Mouse (Mus musculus): Measurements from ENCODE around the gene Ugt1a2.
A peak's percentile ranks its signal among the peaks of the same experiment; 100 is the strongest.
"Not testable (repeated sequence)": the region's sequence is repeated elsewhere in the genome, so short reads cannot be mapped to it uniquely, and the experiment has no call there.

The Ugt1a2 gene

DNA sequence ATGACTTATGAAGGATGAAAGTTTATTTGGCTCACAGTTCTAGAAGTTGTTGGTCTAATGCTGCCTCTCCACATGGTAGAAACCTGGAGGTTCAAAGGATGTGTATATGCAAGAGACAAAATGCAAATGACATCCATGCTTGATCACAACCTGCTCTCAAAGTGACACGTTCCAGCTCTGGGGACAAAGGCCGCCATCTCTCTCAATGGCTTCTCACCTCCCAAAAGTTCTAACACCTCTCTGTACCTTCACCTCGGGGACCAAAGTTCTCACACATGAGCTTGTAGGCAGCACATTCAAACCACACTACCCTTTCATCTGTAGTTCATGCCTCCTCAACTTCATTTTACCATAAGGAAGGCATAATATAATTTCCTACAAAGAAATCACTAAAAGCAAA, 17.2 kb downstream of the Ugt1a2 start:
- DNase-seq (ENCODE audit: low spot score in 2 of 2) = no peak

DNA sequence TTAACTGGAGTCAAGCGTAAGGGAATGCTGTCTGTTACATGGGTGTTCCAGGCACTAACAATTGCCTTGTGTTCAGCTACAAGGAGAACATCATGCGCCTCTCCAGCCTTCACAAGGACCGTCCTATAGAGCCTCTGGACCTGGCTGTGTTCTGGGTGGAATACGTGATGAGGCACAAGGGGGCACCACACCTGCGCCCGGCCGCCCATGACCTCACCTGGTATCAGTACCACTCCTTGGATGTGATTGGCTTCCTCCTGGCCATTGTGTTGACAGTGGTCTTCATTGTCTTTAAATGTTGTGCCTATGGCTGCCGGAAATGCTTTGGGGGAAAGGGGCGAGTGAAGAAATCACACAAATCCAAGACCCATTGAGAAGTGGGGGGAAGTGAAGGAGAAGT, 17.6 kb downstream of the Ugt1a2 start:
- DNase-seq (ENCODE audit: low spot score in 2 of 2) = no peak

DNA sequence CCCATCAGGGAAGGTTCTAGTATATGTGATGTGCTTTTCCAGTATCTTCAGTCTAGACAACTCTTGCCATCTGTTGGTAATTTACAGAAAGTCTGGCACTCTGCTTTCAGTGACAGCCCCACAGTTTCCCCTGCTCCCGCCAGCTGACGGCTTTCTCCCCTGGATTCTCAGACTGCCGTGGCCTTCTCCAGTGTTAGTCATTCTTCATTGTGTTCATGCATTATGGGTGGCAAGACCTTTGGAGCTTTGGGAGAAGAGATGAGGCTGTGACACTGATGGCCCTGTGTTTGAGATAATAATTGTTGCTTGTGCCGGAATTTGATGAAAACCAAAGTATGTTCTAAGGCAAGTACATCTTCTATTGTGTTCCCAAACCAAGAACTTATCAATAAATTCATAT, 18.2 kb downstream of the Ugt1a2 start:
- DNase-seq (ENCODE audit: low spot score in 2 of 2) = no peak

DNA sequence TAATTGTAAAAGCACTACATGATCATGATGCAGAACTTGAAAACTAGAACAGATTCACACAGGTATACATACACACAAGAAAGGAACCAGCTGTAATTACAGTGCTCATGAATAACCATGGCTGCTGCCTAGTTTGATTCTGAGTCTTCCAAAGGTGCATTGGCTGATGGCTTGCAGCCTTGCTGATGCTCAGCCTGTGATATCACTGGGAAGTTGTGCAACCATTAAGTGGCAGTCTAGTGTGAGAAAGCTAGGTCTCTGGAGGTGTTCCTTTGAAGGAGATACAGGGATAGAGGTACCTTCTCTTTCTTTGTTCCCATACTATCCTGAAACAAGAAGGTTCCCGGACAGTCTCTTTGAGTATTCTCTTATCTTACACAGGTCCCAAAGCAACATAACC, 18.7 kb downstream of the Ugt1a2 start:
- DNase-seq (ENCODE audit: low spot score in 2 of 2) = no peak

DNA sequence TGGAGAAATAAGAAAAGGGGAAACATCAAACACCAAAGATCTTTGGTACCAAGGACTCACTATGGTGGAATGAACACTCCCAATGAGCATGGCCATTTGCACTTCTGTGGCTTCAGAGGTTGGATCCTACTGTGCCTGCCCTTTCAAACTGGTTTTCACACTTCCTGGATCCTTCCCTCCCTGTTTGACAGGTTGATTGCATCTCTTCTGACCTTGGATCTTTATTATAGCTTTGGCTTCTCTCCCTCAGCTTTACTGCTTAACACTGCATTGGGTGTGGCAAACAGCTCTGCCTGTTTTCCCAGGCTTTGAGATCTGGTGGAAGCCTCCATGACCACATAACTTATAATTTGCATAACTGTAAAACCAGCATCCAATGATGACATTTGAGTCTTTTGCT, 19.9 kb downstream of the Ugt1a2 start:
- DNase-seq (ENCODE audit: low spot score in 2 of 2) = no peak

DNA sequence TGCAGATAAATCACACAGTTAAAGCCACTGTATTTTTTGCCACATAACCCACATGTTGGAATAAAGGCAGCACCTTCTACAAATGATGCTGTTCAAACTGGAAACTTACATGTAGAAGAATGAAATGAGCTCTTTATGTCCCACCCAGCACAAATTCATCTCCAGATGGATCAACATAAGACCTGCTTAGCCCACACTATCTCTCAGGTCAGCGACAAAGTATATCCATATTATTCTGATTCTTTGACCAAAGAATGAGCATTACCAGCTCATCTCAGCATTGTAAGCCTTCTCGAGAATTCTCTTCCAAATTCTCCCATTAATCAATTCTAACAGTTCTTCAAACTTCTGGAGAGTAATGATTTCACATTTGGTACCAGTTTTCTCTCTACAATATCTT, 21.8 kb downstream of the Ugt1a2 start:
- no peak for DNase-seq (ENCODE audit: low spot score in 2 of 2)

DNA sequence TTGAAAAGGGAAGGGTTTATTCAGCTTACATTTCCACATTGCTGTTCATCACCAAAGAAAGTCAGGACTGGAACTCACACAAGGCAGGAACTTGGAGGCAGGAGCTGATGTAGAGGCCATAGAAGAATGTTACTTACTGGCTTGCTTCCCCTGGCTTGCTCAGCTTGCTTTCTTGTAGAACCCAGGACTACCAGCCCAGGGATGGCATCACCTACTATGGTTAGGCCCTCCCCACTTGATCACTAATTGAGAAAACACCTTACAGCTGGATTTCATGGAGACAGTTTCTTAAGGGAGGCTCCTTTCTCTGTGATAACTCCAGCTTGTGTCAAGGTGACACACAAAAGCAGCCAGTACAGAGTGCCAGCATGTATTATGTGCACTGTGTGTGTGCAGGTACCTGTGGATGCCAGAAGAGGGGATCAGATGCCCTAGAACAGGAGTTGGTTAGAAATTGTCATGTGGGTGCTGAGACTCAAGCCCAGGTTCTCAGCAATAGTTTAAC, 22.7 kb downstream of the Ugt1a2 start:
- not testable (repeated sequence) for DNase-seq (ENCODE audit: low spot score in 2 of 2)

DNA sequence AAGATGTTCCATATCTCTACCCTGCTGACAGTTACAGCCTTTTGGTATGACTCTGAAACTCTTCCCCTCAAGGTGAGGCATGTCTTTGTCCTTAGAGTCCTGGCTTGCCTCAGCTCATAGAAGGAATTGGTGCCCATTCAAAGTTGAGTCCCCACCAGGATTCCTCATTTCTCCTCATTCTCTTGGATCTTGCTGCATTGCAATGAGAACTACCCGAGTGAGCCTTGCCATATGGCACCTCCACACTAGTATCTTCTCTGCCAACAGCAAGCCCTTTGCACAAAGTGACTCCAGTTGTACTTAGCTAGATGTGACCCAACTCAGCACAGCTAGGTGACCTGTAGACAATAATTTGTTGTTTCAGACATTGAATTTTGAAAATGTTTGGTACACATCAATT, 23.2 kb downstream of the Ugt1a2 start:
- DNase-seq (ENCODE audit: low spot score in 2 of 2) = no peak

DNA sequence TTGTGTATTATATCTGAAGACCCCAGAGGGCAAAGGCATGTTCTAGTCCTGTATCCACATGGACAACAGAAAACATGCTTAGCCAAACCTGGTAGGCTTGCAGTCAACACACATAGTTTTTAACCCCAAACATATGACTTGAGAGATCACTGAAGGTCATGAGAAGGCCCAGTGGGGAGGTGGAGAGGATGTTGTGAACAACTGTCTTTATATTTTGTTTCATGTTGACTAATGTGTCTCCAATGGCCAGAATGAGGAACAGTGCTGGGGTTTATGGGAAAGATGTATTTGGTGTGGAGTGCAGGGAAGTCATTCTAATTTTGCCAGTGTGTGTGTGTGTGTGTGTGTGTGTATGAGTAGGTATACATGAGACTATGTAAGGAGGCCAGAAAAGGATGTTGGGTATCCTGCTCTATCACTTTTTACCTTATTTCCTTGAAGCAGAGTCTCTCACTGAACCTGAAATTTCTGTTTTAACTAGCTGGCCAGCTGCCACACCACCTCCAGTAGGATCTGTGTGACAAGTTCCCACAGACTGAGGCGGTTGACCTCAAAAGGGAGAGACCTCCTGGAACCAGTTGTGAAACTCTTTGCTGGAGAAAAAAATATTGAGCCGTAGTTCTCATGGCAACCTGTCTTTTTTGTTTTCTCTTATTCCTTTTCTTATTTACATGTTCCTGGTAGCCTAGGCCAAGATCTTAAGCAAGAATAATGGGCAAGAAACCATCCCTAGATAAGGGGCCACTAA, 23.8 kb downstream of the Ugt1a2 start:
- DNase-seq (ENCODE audit: low spot score in 2 of 2) = no peak

DNA sequence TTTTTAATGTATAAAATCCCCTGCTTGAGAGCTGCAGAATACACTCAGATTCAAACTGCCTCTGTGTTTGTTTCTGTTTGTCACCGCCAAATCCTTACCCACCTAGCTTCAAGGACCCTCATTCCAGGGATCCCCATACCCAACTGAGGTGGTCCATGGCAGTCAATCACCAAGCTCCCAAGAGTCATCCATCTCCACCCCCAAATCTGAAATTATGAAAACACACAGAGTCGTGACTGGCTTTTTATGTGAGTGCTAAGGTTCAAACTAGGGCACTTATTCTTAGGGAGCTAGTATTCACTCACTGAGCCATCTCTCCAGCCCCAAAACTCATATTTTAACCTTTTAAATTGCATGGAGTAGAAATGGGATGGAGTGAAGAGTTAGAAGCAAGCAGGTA, 24.9 kb downstream of the Ugt1a2 start:
- not testable (repeated sequence) for DNase-seq (ENCODE audit: low spot score in 2 of 2)

DNA sequence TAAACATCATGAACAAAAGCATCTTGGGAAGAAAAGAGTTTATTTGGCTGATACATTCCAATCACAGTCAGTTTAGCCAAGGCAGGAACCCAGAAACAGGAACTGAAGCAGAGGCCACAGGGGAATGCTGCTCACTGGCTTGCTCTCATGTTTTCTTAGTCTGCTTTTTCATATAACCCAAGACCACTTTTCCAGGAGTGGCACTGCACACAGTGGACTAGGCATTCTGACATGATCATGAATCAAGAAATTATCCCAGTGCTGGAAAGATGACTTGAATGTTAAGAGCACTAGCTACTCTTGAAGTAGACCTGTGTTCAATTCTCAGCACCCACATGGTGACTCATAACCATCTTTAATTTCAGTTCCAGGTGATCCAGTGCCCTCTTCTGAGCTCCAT, 25.3 kb downstream of the Ugt1a2 start:
- DNase-seq (ENCODE audit: low spot score in 2 of 2) = no peak

DNA sequence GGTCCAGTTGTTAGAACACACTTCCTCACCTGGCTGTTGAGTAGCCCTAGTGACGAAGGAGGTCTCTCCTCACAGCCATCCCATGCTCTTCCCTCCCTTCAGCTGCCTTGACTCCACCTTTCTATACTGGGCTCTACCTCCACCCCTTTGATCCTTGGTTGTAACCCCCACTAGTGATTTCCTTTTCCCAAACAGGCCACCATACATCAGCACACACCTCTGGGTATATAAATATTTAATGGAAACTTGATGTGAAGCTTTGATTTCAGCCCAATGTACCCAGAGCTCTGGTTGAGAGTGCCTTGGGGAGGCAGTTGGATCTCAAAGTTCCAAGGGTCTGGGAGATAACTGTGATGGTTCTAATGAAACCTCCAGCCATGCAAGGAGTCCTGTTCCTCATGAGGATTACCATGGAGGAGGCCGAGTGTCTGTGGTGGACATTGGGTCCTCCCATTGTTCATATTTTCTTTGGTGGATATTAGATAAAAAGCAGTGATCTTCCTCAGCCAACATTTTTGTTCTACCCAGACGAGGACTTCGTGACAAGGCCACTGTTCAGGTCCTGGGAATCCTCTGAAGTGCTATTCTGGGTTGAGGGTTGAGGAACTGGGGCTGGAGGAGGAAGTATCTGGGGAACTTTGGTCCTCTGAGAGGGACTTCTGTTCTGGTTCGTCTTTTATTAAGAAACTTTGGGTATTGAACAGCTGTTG, 26.4 kb downstream of the Ugt1a2 start, which contains the start of gene Mroh2a:
Gene Mroh2a (plus strand): TSS at position 317 of the 710 bp plus-strand sequence.
- DNase-seq (ENCODE audit: low spot score in 2 of 2) = peak in 1 of 2 experiments; percentile 24

DNA sequence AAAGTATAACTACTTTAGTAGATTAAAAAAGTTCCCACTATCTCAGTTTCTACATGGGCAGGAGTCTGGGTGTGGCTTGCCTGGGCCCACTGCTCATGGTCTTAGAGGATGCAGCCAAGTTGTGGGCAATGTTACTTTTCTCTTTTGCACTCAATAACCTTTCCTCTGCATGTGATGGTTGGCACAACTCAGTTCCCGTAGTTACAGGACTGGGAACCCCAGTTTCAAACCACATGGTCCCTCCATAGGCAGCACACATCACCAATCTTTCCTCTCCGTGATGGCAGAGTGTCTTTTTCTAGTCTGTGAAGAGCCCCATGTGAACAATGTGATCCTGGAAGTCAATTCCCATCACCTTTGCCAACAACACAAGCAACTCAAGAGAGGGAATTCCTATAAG, 27.1 kb downstream of the Ugt1a2 start:
- DNase-seq (ENCODE audit: low spot score in 2 of 2) = peak in 1 of 2 experiments; percentile 10

DNA sequence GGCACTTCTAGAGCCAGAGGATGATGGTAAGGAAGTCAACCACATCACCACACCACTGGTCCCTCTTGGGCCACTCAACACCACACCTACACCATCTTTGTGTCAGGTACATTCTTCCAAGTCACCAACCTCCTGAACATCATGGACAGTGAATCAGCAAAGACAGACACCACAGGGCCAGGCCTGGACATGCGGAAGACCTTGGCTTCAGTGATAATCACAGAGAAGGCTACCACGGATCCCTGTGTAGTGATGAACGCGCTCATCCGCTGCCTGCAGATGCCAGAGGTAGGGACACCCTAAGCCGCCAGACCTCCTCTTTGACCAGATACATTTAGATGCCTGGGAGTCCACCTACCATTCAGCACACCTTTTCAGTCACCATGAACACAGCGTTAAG, 27.7 kb downstream of the Ugt1a2 start:
- DNase-seq (ENCODE audit: low spot score in 2 of 2) = no peak

DNA sequence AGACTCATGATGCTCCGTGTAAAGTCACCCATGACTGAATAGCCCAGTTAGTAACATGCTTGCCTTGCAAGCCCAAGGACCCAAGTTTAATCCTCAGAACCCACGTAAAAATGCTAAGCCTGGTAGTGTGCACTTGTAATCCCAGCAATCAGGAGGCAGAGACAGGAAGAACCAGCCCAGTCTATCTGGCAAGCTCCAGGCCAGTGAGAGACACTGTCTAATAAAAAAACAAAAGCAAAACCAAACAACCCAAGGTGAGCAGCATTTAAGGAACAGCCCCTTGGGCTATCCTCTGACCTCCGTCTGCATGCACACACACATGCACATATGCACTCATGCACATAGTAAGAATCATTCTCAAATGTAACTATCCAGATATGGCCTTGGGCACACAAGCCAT, 29.2 kb downstream of the Ugt1a2 start:
- DNase-seq (ENCODE audit: low spot score in 2 of 2) = no peak

DNA sequence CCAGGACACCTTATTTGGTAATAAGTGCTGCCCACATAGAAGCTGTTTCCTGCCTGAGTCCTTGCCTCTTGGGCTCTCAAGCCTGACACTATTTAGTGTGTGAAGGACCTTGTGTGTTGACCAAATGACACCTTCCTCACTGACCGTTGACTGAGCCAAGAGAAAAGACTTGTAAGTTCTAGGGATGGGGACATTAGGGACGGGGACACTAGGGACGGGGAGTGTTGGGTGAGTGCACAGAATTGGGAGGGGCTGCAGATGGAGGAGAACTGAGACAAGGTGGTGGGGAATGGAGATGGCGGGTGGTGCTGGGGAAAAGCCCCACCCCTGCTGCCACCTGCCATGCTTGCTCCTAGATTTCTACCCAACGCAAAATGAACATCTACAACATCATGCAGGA, 29.6 kb downstream of the Ugt1a2 start:
- no peak for DNase-seq (ENCODE audit: low spot score in 2 of 2)

DNA sequence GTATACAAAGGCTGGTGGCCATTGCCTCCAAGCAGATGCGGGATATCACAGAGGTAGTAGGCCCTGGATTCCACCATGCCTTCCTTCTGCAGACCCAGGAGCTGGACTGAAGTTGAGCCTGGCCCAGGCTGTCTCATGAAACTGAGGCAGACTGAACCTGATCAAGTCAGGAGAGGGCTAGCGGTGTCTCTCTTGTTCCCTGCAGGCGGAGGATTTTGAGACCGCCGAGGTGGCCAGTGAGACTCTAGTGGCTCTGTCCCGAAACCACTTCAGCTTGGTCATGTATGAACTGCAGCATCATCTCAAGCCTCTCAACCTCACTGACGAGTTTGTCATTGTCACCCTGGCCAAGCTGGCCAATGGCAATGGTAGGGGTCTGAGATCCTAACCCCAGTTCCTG, 30.0 kb downstream of the Ugt1a2 start:
- DNase-seq (ENCODE audit: low spot score in 2 of 2) = no peak

DNA sequence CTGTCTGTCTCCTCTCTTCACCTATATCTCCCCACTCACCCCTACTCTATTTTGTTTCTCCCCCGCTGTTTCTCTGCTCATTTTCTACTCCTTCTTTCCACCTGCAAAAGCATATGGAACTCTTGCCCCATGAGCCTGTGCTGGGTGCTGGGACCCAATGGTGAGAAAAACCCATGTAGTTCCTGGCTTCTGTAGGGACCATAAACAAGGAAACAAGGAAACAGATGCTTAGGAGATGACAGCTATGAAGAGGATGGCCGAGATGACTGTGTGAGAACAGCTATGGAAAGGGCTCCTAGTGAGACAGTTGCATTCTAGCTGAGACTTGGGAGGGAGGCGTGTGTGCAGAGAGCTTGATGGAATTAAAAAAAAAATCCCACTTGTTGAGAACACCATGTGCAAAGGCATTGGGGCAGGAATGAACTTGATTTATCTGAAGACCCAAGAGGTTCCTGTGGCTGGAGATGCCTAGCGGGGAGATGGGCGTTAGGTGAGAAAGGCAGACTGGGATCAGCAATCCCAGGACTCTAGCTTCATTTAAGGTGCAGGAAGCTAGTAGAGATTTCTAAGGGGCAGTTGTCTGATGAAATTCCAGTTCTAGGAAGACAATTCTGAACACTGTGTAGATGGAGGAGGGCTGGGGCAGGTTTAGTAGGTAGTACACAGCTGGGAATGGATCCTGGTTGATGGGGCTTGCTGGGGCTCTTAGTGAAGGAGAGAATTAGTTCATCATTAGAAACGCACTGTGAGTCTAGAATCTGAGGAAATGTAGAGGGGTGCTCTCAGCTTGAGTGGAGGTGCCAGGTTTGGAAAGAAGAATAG, 30.8 kb downstream of the Ugt1a2 start:
- DNase-seq (ENCODE audit: low spot score in 2 of 2) = no peak

DNA sequence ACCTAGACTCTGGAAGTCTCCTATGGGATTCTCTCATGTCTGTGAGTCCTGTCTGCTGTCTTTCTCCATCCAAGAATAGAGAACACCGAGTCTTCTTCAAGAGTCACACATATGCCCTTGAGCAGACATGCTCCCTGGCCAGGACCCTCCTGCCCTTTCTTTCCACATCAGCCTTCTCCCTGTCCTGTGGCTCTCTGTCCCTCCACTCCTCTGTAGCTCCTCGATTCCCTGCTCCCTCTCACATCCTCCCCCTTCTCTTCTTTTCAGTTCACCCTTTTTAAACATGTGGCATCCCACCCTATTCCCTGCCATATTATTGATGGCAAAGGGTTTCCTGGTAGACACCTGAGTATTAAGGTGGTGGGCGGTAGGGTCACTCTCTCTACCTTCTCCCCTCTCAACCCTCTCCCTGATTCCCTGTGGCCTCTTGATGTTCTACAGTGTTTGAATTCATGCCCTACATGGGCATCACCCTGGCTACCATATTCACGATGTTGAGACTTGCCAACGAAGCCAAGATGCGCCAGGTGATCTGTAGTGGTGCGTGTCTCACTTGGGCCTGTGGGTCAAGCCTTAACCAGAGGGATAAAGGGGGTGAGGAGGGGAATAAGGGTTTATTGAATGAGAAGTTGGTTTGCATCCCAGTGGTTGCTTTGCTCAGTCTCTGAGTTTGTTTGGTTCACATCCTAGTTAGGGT, 31.6 kb downstream of the Ugt1a2 start:
- no peak for DNase-seq (ENCODE audit: low spot score in 2 of 2)

DNA sequence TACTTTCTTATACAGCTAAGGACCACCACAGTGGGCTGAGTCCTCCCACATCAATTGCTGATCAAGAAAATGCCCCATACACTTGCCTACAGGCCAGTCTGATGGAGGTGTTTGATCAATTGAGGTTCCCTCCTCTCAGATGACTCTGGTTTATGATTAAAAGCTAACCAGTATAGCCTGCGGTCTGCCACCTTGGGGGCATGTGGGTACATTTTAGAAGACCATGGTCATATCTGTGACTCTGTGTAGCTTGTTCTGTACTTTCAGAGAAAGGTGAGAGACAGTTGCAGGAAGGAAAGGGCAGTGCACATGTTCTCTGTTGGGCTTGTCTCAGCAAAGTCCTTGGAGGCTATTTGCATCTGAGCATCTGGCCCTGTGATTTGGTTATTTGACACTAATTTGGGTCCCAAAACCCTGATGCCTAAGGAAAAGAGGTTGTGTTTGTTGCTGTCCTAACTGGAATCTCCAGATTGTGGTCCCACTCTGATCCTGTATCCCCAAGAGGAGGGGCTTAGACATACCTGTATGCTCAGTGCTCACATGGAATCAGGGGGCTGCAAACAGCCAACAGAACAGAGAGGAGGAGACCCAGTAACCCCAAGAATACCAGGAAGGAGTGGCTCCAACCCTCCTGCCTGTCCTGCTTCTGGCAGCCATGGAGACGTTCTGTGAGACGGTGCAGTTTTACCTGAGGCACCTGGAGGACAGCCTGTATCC, 32.4 kb downstream of the Ugt1a2 start:
- DNase-seq (ENCODE audit: low spot score in 2 of 2) = no peak
